Mouse (Mus musculus) testis, adult 2 months (tissue): ENCODE data around the gene Bean1. TPM values are rescaled to one million over a fixed set of nuclear protein-coding genes. Genes with fewer than 3 reads are reported as not detected.

Experiments used
- H3K27ac ChIP-seq: fragments of 200-500 bp; 2 replicates; pipeline ENCODE4 v1.5.1; 2012; ENCODE audit warnings: low read depth, low read length; ENCODE audit not compliant: control insufficient read depth, insufficient read depth
- H3K27me3 ChIP-seq: fragments of 200-500 bp; 2 replicates; pipeline ENCODE4 v1.6.1; 2012; ENCODE audit warnings: mild to moderate bottlenecking, low read length, moderate library complexity; ENCODE audit not compliant: control insufficient read depth, insufficient read depth
- H3K36me3 ChIP-seq: fragments of 200-500 bp; 2 replicates; pipeline ENCODE4 v1.6.1; 2012; ENCODE audit warnings: mild to moderate bottlenecking, low read length; ENCODE audit not compliant: control insufficient read depth, insufficient read depth
- H3K4me1 ChIP-seq: fragments of 200-500 bp; 2 replicates; pipeline ENCODE4 v1.6.1; 2012; ENCODE audit warnings: low read length; ENCODE audit not compliant: control insufficient read depth, insufficient read depth
- H3K4me3 ChIP-seq: fragments of 200-500 bp; 2 replicates; pipeline ENCODE4 v1.5.1; 2012; ENCODE audit warnings: low read depth, mild to moderate bottlenecking, low read length, moderate library complexity, mixed read lengths; ENCODE audit not compliant: control insufficient read depth
- CTCF ChIP-seq: fragments of 200-500 bp; IDR thresholded peaks from 2 replicates; pipeline ENCODE4 v1.5.1; 2012; ENCODE audit warnings: low read depth, mild to moderate bottlenecking, inconsistent platforms, low read length, moderate library complexity; ENCODE audit not compliant: control insufficient read depth, insufficient read depth, insufficient replicate concordance
- POLR2A ChIP-seq: fragments of 200-500 bp; IDR thresholded peaks from 2 replicates; pipeline ENCODE4 v1.6.1; 2012; ENCODE audit warnings: low read depth, mild to moderate bottlenecking, inconsistent platforms, low read length, moderate library complexity; ENCODE audit not compliant: control insufficient read depth
- polyA plus RNA-seq: library from polyadenylated mRNA; depleted of rRNA; stranded (reverse); fragments of >200 nt; gene quantifications from 2 replicates; pipeline ENCODE4 v1.2.3, GENCODE M21; 2012

Gene Bean1
- polyA plus RNA-seq, 1 experiment: 21.7 TPM

DNA sequence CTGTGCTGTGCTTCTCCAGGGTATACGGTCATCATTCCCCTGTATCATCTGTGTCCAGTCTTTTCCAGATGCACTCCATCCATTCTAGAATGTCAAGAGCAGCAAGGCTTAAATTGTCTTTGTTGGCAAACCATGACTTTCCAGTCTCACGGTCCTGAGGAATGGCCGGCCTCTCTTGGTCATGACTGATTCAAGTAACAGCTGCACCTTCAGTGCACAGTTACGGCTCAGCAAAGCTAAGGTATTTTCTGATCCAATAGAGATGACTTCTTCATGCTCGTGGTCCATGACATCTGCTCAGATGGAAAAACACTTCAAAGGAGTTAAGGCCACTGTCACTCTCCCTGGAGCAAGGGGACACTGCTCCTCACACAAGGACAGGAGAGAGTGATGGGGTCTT lies 56.8 kb downstream of the Bean1 start:
- Histone ChIP-seq H3K4me1 (no peaks in the 10 kb centered on the region), H3K27ac (no peak overlapping the region), H3K27me3 (no peaks in the 10 kb centered on the region), H3K4me3 (no peak overlapping the region), H3K36me3 (no peaks in the 10 kb centered on the region; the same call in 1 of the 2 replicates)
- TF ChIP-seq POLR2A (no peak), CTCF (no peak)

DNA sequence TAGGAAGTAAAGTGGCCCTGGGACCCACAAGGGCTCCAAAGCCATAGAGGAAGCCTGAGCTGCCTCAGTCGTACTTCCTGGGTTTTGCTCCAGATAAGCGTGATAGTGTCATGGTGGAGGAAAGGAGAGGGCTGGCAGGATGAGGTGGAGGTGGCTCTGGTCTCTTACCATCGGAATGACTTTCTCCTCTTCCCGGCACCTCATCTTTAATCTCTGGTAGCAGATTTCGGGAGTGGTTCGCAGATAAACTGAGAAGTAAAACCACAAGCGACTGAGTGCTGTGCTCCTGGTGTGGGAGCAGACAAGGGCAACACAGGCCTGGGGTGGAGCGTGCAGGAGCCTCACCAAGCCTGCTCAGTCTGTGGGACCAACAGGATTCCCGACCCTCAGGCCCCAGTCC lies 60.1 kb downstream of the Bean1 start:
- TF ChIP-seq CTCF (no peak), POLR2A (no peak)
- no peaks in the 10 kb centered on the region; the same call in 1 of the 2 replicates for H3K36me3 ChIP-seq

DNA sequence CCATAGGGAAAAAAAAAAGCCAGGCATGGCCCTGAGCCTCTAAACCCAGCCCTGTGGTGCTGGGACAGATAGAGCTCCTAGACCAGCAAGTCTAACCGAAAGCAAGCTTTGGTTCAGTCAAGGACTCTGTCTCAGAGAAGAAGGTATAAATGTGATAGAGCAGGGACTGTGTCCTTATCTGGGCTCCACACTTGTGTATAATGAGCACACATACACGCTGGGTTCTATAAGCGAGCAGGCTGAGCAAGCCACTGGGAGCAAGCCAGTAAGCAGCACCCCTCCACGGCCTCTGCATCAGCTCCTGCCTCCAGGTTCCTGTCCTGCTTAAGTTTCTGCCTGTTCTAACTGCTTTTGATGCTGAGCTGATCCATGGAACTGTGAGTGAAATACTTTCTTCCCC lies 61.8 kb downstream of the Bean1 start:
- Histone ChIP-seq H3K36me3 (no peaks in the 10 kb centered on the region; the same call in 1 of the 2 replicates), H3K4me3 (no peak overlapping the region), H3K27ac (no peak overlapping the region), H3K27me3 (no peaks in the 10 kb centered on the region), H3K4me1 (no peaks in the 10 kb centered on the region)
- no peak for TF ChIP-seq POLR2A
- no peak for TF ChIP-seq CTCF

More for the DNA sequence above, 60.1 kb downstream of the Bean1 start:
- Histone ChIP-seq H3K27ac (no peak overlapping the region), H3K4me1 (no peaks in the 10 kb centered on the region), H3K27me3 (no peaks in the 10 kb centered on the region), H3K4me3 (no peak overlapping the region)

DNA sequence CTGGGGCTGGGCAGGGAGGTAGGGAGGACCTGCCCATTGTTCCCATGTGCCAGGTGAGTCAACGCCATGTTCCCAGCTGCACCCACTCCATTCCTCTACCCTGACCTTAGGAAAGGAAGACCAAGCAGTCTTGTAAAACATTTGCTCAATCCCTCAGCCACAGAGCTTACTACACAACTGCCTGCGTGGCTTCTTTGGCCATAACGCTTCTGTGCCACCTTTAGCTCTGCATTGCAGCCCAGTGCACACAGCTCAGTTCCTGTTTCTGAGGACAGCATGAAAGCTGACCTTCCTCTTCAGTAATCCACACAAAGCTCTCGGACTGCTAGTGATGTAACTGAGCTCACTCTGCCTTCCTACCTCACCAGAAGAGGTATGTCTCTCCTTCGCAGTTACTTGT lies 62.7 kb downstream of the Bean1 start:
- no peaks in the 10 kb centered on the region for H3K27me3 ChIP-seq
- no peaks in the 10 kb centered on the region; the same call in 1 of the 2 replicates for H3K36me3 ChIP-seq
- H3K4me1 ChIP-seq: no peaks in the 10 kb centered on the region
- H3K27ac ChIP-seq: no peak overlapping the region
- H3K4me3 ChIP-seq: no peak overlapping the region
- TF ChIP-seq POLR2A: no peak
- no peak for TF ChIP-seq CTCF

DNA sequence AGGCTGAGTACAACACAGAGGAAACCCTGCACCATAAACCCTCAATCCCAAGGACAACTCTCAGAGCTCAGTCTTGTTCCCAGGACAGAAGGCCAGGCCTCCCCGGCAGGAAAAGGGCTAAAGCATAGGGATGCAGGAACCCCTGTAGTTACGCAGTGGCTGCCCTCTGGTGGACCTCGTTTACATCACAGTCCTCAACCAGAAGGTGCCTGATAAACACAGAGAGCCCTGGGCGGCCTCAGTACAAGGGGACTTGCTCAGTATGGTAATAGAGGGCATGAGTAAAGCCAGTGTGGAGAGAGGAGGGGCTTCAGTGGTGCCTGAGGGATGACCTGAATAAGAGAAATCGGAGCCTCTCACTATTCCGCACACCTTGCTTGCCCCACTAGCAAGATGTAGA lies 64.3 kb downstream of the Bean1 start:
- no peaks in the 10 kb centered on the region for H3K4me1 ChIP-seq
- H3K36me3 ChIP-seq: no peaks in the 10 kb centered on the region; the same call in 1 of the 2 replicates
- no peaks in the 10 kb centered on the region for H3K27me3 ChIP-seq
- H3K27ac ChIP-seq: no peak overlapping the region
- TF ChIP-seq POLR2A (no peak), CTCF (no peak)
- no peak overlapping the region for H3K4me3 ChIP-seq

DNA sequence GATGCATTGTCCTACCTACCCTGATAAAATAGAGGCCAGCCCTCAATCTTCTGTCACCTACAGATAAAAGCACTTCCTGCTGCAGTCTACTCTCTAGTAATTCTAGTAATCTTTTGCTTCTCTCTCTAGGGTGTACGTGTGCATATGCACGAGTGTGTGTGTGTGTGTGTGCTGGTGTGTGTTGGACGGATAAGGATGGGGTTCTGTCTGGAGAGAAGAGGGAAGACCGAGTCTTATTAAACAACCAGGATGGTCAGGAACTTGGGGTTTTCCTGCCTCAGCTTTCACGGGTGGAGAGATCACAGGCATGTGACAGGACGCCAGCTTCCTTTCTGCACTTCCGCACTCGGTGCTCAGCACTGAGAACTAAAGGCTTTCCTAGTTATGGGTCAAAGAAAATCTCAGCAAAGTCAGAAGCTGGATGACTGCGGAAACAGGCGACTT lies 69.2 kb downstream of the Bean1 start:
- Histone ChIP-seq H3K27me3 (no peaks in the 10 kb centered on the region), H3K4me3 (no peak overlapping the region), H3K27ac (no peak overlapping the region), H3K4me1 (no peaks in the 10 kb centered on the region), H3K36me3 (no peaks in the 10 kb centered on the region; the same call in 1 of the 2 replicates)
- TF ChIP-seq POLR2A: no peak
- no peak for TF ChIP-seq CTCF

DNA sequence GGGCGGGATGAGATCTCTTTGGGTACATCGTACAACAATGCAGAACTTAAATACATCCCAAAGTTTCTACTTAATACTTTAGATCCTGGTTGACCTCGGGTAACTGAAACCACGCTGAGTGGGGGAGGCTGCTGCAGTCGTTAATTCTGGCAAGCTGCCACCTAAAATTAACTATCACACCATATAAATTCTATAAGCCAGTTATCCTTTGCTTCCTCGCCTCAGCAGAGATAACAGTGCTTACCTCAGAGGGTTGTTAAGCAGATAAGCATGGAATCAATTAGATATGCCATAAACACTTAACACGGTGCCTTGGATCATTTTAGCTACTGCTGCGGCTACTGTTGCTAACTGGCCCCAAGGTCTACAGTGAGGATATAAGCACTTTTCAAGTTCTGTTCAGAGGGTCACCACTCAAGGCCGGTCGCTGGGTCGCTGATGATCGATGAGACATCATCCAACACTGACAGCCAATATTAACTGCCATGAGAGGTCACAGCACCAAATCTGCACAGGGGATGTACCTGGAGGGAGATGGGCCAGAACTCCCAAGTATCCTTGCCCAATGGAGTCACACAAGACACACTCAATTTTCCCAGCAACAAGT lies 71.9 kb downstream of the Bean1 start:
- H3K27ac ChIP-seq: no peak overlapping the region
- no peaks in the 10 kb centered on the region for H3K27me3 ChIP-seq
- no peak overlapping the region for H3K4me3 ChIP-seq
- H3K36me3 ChIP-seq: peaks cover 1% of the 10 kb centered on the region; the same call in 1 of the 2 replicates
- TF ChIP-seq POLR2A (no peak), CTCF (no peak)
- H3K4me1 ChIP-seq: peaks cover 3% of the 10 kb centered on the region
